In the genomic region with DNA sequence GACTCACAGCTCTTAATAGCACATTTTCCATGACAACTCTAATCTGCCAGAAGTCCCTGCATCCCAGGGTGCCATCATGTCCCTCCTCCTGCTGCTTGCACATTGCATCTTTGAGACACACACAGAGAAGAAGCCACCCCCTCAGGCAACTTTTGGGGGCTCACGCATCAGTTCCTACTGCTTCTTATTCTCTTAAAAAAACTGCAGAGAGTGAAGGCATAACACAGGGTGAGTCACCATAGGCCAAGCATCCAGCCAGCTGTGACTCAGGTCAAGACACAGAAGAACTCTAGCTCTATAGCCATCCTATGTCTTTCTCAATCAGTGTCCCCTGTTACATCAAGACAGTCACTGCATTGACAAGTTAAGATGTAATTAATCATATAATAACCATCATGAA, we compare ENCODE assay signal across 14 mouse cellular contexts.
"Had no signal": no experiment of that assay in that cellular context is flagged by ENCODE, and none has a peak within 500 bp of the region (broad histone marks: within the 10 kb centered on the region; RNA-seq: fewer than 3 reads in every experiment).

No protein-coding gene starts in this region.

- H3K4me1 ChIP-seq: limb, embryonic 12.5 days; lung, embryonic 15.5 days; midbrain, embryonic 10.5 days; neural tube, embryonic 15.5 days had no signal

- DNase-seq: kidney, adult 8-10 months; kidney, postnatal 25 days; liver; liver, embryonic 13.5 days; liver, postnatal 0 days; lung, postnatal 36 days; midbrain, embryonic 14.5 days; thymus, adult 18-20 months; thymus, postnatal 14 days had no signal

- H3K36me3 ChIP-seq: liver, embryonic 13.5 days; lung, embryonic 15.5 days; midbrain, embryonic 10.5 days had no signal

- H3K27ac ChIP-seq: limb, embryonic 12.5 days; liver, embryonic 13.5 days; lung, embryonic 15.5 days; midbrain, embryonic 10.5 days; neural tube, embryonic 15.5 days had no signal

- ATAC-seq: liver, postnatal 0 days had no signal

- H3K9me3 ChIP-seq: limb, embryonic 12.5 days; liver, embryonic 13.5 days; lung, embryonic 15.5 days; midbrain, embryonic 10.5 days; neural tube, embryonic 15.5 days had no signal

- H3K4me3 ChIP-seq: limb, embryonic 12.5 days; liver, embryonic 13.5 days; lung, embryonic 15.5 days; midbrain, embryonic 10.5 days; myocyte; neural tube, embryonic 15.5 days had no signal

- H3K9ac ChIP-seq: limb, embryonic 12.5 days; liver, embryonic 13.5 days; liver, postnatal 0 days; lung, embryonic 15.5 days; neural tube, embryonic 15.5 days had no signal

- H3K27me3 ChIP-seq: limb, embryonic 12.5 days; liver, embryonic 13.5 days; lung, embryonic 15.5 days; neural tube, embryonic 15.5 days had no signal

- H3K4me2 ChIP-seq: limb, embryonic 12.5 days; liver, embryonic 13.5 days; lung, embryonic 15.5 days; neural tube, embryonic 15.5 days had no signal
